Mouse (Mus musculus): ENCODE results near the gene Eif3a. TPM values are rescaled to one million over a fixed set of nuclear protein-coding genes. Genes with fewer than 3 reads are reported as not detected.
A peak's percentile ranks its signal among the peaks of the same experiment; 100 is the strongest.

The Eif3a gene
- polyA plus RNA-seq, 1 experiment, result 90.5 TPM

DNA sequence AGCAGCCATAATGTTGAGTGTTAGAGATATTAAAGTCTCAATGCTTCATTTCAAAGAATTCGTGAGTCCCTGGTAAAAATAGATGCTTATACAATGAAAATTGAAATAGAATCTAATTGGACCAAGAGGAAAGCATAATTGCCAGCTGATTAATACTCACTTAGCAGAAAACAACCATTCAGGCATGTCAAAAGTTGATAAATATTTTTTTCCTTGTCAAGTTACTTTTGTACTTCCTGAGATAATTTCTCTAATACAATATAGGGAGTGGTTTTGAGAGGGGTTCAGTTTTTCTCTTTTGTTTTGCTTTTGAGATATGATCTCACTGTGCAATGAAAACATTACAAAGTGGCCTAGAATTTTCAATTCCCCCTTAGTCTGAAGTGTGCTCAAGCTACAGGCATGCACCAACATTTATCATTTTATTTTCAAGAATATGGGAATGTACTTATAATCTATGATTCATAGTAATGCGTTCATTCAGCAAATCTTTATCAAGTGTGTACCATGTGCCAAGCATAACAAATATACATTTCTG, 2.8 kb upstream of the Eif3a start:
- no peak for TF ChIP-seq POLR2A (IDR thresholded peaks at IDR 0.05; ENCODE audit: borderline replicate concordance, extremely low read depth, insufficient read depth, insufficient read length, poor library complexity, severe bottlenecking)
- TF ChIP-seq CTCF (IDR thresholded peaks at IDR 0.05; ENCODE audit: borderline replicate concordance, extremely low read depth, insufficient read depth, insufficient read length), result no peak

DNA sequence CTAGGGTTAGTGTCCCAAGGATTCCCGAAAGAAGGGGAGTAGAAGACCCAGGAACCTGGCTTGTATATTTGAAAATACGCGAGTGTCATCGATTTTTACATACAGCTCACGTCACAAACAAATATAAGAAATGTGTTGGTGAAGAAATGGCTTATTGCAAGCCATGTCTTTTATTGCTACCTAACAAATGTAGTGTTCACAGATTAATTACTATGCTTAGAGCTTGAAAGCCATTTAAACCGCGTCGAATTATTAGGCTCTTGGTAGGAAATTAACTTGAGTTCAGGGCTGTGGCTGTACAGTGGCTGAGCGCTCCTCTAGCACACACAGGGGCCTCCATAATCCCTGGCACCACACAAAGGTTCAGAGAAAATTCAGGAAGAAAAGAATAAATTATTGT, 706 bp upstream of the Eif3a start:
- TF ChIP-seq CTCF (IDR thresholded peaks at IDR 0.05; ENCODE audit: borderline replicate concordance, extremely low read depth, insufficient read depth, insufficient read length), result no peak
- no peak for TF ChIP-seq POLR2A (IDR thresholded peaks at IDR 0.05; ENCODE audit: borderline replicate concordance, extremely low read depth, insufficient read depth, insufficient read length, poor library complexity, severe bottlenecking)
- DNase-seq (ENCODE audit: low read depth), result no peak

More for the DNA sequence above, 2.8 kb upstream of the Eif3a start:
- no peak for DNase-seq (ENCODE audit: low read depth)

DNA sequence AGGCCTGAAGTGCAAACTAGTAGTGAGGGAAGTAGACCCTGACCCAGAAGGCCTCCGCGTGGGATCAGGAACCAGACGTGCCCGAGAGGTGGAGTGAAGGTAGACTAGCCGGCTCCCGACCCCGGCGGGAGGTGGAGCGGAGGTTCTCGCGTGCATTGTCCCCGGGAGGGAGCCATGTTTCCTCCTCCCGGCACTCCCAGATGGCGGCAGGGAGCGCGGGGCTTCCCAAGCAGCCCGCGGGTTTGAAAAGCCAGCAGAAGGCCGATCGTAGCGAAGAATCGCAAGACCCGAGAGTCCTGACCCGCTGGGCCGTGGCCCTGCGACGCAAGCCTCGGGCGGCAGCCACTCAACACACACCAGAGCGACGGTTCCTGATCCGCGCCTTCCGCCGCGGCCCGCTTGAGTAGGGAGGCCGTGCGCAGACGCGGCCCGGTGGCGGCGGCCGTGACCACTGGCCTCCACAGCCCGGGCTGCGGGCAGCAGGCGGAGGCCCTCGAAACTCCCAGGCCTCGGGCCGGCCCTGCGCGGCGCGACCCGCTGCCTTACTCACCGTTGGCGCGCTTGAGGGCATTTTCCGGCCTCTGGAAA, 445 bp downstream of the Eif3a start:
- no peak for DNase-seq (ENCODE audit: low read depth)
- no peak for TF ChIP-seq CTCF (IDR thresholded peaks at IDR 0.05; ENCODE audit: borderline replicate concordance, extremely low read depth, insufficient read depth, insufficient read length)
- TF ChIP-seq POLR2A (IDR thresholded peaks at IDR 0.05; ENCODE audit: borderline replicate concordance, extremely low read depth, insufficient read depth, insufficient read length, poor library complexity, severe bottlenecking), result no peak

DNA sequence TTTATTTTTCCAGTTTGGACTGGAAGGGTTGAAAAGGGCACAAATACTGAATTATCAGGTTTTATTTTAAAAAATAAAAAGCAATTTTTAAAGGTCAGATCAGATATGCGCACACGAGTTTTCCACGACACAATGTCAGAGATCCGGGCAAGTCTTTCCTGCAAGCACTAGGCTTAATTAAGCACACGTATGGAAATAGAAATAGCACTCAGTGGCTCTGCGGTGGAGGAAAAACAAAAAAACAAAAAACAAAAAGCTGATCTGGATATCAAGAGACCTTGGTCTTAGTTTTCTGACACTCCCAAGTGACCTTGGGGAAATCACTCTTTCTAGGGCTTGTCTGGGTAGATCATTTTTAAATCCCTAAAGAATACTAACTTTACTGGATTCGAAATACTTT, 1.0 kb downstream of the Eif3a start:
- no peak for TF ChIP-seq POLR2A (IDR thresholded peaks at IDR 0.05; ENCODE audit: borderline replicate concordance, extremely low read depth, insufficient read depth, insufficient read length, poor library complexity, severe bottlenecking)
- no peak for TF ChIP-seq CTCF (IDR thresholded peaks at IDR 0.05; ENCODE audit: borderline replicate concordance, extremely low read depth, insufficient read depth, insufficient read length)
- no peak for DNase-seq (ENCODE audit: low read depth)

DNA sequence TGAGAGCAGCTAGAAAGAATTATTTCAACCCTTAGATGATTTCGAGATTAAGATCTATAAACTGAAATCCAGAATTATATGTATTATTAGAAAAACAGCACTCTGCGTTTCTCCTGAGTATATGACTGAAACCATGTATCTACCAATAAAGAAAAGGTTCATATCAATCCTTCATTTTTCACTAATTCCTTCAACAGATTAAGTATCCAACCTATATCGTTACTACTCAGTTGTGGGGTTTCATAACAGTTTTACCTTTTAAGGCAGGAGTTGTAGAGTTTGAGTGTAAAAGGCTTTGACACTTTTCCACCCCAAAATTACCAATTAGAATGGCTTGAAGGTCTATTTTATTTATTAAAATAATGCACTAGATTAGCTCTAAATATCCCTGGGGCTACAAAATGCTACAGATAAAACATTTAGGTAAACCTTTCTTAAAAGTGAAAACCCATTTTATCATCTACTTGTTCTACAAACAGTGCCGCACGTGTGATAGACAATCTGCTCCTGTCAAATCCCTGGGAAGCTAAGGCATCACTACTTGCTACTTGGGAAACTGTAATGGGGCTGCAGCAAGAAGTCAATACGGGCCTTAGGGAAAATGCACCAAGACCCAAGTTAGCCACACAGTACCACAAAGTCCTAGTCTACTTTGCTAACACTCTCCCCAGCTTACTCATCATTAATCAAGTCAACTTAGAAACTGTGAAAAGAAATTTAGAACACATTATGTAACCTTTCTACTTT, 2.1 kb downstream of the Eif3a start:
- DNase-seq (ENCODE audit: low read depth), result peak; percentile 2

DNA sequence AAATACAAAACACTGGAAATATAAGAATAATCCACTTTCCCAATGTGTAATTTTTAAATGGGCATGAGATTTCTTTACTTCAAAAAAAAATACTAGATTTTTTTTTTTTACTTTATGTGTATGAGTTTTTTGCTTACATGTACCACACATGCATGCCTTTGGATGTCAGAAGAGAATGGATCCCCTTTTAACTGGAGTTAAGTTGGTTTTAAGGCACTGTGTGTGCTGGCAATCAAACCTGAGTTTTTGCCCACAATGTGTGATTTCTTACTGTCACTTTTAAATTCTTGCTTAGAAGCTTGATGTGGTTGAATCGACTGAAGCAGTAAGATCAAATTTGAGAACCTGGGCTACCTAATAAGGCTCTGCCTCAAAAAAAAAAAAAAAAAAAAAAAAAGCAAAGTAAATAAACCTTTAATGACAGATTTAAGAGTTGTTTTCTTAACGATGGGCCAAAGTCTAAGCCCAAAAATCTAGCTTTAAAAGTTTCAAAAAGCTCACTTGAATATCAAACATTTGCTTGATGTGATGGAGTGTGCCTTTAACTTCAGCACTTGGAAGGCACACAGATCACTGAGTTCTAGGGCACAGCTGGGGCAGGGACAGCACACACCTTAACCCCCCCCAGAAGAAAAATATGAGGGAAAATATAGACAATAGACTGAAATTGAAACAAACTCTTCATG, 2.9 kb downstream of the Eif3a start:
- no peak for TF ChIP-seq POLR2A (IDR thresholded peaks at IDR 0.05; ENCODE audit: borderline replicate concordance, extremely low read depth, insufficient read depth, insufficient read length, poor library complexity, severe bottlenecking)
- TF ChIP-seq CTCF (IDR thresholded peaks at IDR 0.05; ENCODE audit: borderline replicate concordance, extremely low read depth, insufficient read depth, insufficient read length), result no peak
- no peak for DNase-seq (ENCODE audit: low read depth)

More for the DNA sequence above, 2.1 kb downstream of the Eif3a start:
- TF ChIP-seq POLR2A (IDR thresholded peaks at IDR 0.05; ENCODE audit: borderline replicate concordance, extremely low read depth, insufficient read depth, insufficient read length, poor library complexity, severe bottlenecking), result no peak
- no peak for TF ChIP-seq CTCF (IDR thresholded peaks at IDR 0.05; ENCODE audit: borderline replicate concordance, extremely low read depth, insufficient read depth, insufficient read length)

DNA sequence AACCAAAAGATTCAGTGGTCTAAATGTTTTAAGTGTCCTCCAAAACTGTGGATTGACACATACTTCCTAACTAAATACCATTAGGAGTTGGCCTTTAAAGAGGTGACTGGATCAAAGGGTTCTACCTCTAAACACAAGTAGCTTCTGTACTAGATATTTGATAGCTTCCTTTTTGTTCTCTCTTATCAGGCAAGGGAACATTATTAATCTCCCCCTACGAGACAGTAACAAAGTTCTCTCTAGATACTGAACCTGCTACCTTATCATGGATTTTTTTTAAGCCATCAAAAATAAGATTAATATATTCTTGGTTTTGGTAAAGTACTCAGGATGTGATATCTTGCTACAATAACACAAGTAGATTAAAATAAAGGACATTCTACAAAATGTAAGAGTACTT, 5.7 kb downstream of the Eif3a start:
- TF ChIP-seq CTCF (IDR thresholded peaks at IDR 0.05; ENCODE audit: borderline replicate concordance, extremely low read depth, insufficient read depth, insufficient read length) (no peak), POLR2A (IDR thresholded peaks at IDR 0.05; ENCODE audit: borderline replicate concordance, extremely low read depth, insufficient read depth, insufficient read length, poor library complexity, severe bottlenecking) (no peak)
- no peak for DNase-seq (ENCODE audit: low read depth)

DNA sequence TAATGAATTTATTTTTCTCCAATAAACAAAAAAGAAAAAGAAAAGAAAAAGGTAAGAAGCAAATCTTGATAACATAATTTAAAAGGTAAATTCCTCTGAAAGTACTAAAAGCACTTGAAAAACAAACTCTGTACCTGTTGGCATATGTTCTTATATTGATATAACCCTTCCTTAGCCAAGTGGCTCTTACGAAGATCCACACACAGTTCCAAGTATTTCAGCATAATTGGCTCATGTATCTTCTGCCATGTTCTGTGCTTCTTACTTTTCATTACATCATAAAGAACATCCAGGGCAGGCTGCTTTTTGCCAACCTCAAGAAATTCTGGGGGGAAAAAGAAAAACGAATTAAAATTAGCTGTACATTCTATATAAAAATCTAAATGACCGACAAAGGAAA, 8.4 kb downstream of the Eif3a start:
- no peak for DNase-seq (ENCODE audit: low read depth)
- TF ChIP-seq POLR2A (IDR thresholded peaks at IDR 0.05; ENCODE audit: borderline replicate concordance, extremely low read depth, insufficient read depth, insufficient read length, poor library complexity, severe bottlenecking) (no peak), CTCF (IDR thresholded peaks at IDR 0.05; ENCODE audit: borderline replicate concordance, extremely low read depth, insufficient read depth, insufficient read length) (no peak)

DNA sequence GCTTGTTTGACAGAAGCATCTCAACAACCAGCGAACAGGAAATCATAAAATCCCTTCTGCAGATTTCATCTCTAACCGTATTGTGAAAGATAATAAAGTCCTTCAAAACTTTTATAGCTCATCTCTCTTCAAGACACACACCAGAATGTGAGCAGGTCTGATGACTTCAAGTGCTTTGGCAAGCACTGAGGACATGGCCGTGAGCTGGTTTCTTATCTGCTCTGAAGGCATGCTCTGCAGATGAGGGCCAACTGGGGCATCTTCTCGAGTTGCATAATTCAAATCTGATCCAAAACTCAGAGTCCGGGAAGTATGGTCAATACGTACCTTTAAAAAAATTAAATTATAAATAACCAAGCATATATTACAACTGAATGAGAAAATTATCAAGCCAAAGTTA, 17.1 kb downstream of the Eif3a start:
- TF ChIP-seq CTCF (IDR thresholded peaks at IDR 0.05; ENCODE audit: borderline replicate concordance, extremely low read depth, insufficient read depth, insufficient read length) (no peak), POLR2A (IDR thresholded peaks at IDR 0.05; ENCODE audit: borderline replicate concordance, extremely low read depth, insufficient read depth, insufficient read length, poor library complexity, severe bottlenecking) (no peak)
- no peak for DNase-seq (ENCODE audit: low read depth)

DNA sequence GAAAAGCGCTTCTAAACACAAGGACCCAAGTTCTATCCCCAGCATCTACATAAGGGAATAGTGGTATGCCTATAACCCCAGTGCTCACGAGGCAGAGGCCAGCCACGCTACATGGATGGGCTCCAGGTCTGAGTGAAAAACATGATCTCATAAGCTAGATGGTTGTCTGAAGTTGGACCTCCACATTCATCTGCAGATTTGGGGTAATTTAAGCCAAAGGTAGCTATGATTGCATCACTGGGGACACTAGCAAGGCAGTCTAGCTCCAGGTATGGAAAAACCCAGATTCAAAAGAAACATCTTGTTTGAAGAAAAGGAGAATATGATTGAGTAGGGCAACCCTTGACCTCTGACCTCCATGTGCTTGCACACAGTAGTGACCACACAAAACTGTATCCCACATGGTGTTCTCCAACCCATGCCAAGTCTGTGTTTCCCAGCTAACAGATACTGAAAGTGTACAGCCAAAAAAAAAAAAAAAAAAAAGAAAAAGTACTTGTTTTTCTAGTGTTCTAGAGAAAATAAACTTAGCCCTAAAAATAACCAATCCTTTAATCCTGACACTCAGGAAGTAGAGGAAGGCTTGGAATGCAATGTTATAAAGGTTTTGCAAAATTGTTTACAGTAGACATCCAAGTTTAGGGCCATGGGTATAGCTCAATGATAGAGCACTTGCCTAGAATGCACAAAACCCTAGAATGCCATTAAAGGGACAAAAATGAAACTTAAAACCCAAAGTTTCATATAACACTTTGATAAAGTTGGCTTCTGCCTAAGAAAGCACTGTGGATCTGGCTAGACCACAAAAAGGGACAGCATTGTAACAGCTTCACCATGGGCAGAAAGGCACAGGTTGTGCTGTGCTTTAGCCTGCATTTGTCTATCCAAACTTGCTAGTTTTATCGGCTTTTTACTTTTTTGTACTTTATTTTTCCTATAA, 31.3 kb downstream of the Eif3a start:
- DNase-seq (ENCODE audit: low read depth), result no peak
- no peak for TF ChIP-seq POLR2A (IDR thresholded peaks at IDR 0.05; ENCODE audit: borderline replicate concordance, extremely low read depth, insufficient read depth, insufficient read length, poor library complexity, severe bottlenecking)
- TF ChIP-seq CTCF (IDR thresholded peaks at IDR 0.05; ENCODE audit: borderline replicate concordance, extremely low read depth, insufficient read depth, insufficient read length), result no peak
